Mouse (Mus musculus) hindbrain, embryonic 16.5 days (tissue): Measurements from ENCODE around the gene Zfp385b. TPM values are rescaled to one million over a fixed set of nuclear protein-coding genes. Genes with fewer than 3 reads are reported as not detected.

Experiments used
- ATAC-seq: fragments of 200-750 bp; cut with Nextera tagmentation; 2 replicates; pipeline ENCODE4 v1.8.0; 2017; ENCODE audit warnings: moderate TSS enrichment, moderate library complexity
- H3K27ac ChIP-seq: fragments of 300-500 bp; sonication (generic); 2 replicates; pipeline ENCODE4 v1.5.1; 2014; ENCODE audit warnings: low read depth, mild to moderate bottlenecking, control low read depth, low read length, moderate library complexity
- H3K27me3 ChIP-seq: fragments of 300-500 bp; sonication (generic); replicated peaks from 2 replicates; pipeline ENCODE4 v1.6.1; 2014; ENCODE audit warnings: low read length; ENCODE audit not compliant: control insufficient read depth, insufficient read depth
- H3K36me3 ChIP-seq: fragments of 300-500 bp; sonication (generic); 2 replicates; pipeline ENCODE4 v1.6.1; 2014; ENCODE audit warnings: mild to moderate bottlenecking, low read length, moderate library complexity, mixed read lengths; ENCODE audit not compliant: control insufficient read depth, insufficient read depth
- H3K4me1 ChIP-seq: fragments of 300-500 bp; sonication (generic); 2 replicates; pipeline ENCODE4 v1.6.1; 2014; ENCODE audit warnings: low read depth, low read length; ENCODE audit not compliant: control insufficient read depth, insufficient read depth
- H3K4me2 ChIP-seq: fragments of 300-500 bp; sonication (generic); 2 replicates; pipeline ENCODE4 v1.6.1; 2014; ENCODE audit warnings: mild to moderate bottlenecking, low read length, control low read depth, moderate library complexity
- H3K4me3 ChIP-seq: fragments of 300-500 bp; sonication (generic); 2 replicates; pipeline ENCODE4 v1.5.1; 2014; ENCODE audit warnings: mild to moderate bottlenecking, low read length, control low read depth, moderate library complexity
- H3K9ac ChIP-seq: fragments of 300-500 bp; sonication (generic); 2 replicates; pipeline ENCODE4 v1.6.1; 2014; ENCODE audit warnings: low read depth, mild to moderate bottlenecking, control low read depth, low read length, moderate library complexity
- H3K9me3 ChIP-seq: fragments of 300-500 bp; sonication (generic); 2 replicates; pipeline ENCODE4 v1.6.1; 2014; ENCODE audit warnings: mild to moderate bottlenecking, low read length, moderate library complexity; ENCODE audit not compliant: control insufficient read depth
- WGBS: fragments of 180-500 bp; shearing (Covaris S2); extraction: QIAGEN DNeasy Blood & Tissue Kit; methylation state at CpG from one replicate; pipeline ENCODE4 v1.1.7; 2014; 5-methylcytosine and 5-hydroxymethylcytosine counted together
- polyA plus RNA-seq: library from polyadenylated mRNA; unstranded; fragments of >200 nt; fragmentation: Nextera tagmentation; extraction: Ambion mirVana; gene quantifications from 2 replicates; pipeline ENCODE4 v1.2.1, GENCODE M21; 2015

Zfp385b gene
- polyA plus RNA-seq, 1 experiment from 2014 or later: 17.4 TPM

DNA sequence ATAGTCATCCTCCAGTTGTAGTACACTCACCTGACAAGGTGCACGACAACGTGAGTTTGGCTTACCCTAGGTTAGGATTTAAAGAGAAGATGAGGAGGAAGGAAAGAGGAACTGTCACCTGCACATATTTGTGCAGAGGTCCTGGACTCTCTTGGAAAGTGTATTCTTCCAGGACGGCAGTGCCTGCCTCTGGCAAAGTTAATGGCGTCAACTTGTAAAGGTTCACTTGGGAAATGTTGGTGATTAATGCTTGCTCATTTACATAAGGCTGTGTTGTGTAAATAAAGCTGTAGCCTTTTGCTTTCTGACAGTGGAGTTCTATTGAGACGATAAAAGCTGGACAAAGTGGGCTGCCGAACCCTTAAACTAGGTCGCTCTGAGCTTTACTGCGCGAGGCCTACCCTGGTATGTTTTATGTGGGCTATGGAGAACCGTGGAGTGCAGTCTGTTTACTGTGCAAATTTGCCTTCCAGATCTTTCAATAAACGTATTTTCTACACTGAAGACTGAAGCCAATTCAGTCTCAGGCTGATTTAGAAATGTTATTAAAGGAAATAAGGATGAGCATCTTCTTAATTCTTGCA is 347.1 kb downstream of the Zfp385b start:
- ATAC-seq: 0 out of 2 replicates have a peak, but pooled peaks have one; percentile 48
- H3K9ac ChIP-seq: no peak overlapping the region

GRCm38 (mm10) chr2:77470716-77471115 is 348.7 kb downstream of the Zfp385b start:
- no peak for ATAC-seq
- Histone ChIP-seq H3K4me1 (0 out of 2 replicates have a peak, but pooled peaks cover 2% of the 10 kb centered on the region), H3K27me3 (no peaks in the 10 kb centered on the region), H3K9ac (no peak overlapping the region), H3K36me3 (no peaks in the 10 kb centered on the region), H3K4me3 (no peak overlapping the region), H3K9me3 (no peaks in the 10 kb centered on the region; the same call in 1 of the 2 replicates), H3K27ac (no peak overlapping the region), H3K4me2 (no peak overlapping the region)
- WGBS: 77% methylated on average over 7 of the region's 7 CpGs

More for the DNA sequence above, 347.1 kb downstream of the Zfp385b start:
- H3K4me2 ChIP-seq: no peak overlapping the region
- H3K4me1 ChIP-seq: 0 out of 2 replicates have a peak, but pooled peaks cover 2% of the 10 kb centered on the region
- no peaks in the 10 kb centered on the region for H3K27me3 ChIP-seq
- H3K4me3 ChIP-seq: no peak overlapping the region
- H3K27ac ChIP-seq: no peak overlapping the region
- H3K36me3 ChIP-seq: no peaks in the 10 kb centered on the region
- WGBS: 50% methylated on average over 11 of the region's 11 CpGs
- H3K9me3 ChIP-seq: no peaks in the 10 kb centered on the region; the same call in 1 of the 2 replicates

- Histone ChIP-seq H3K4me2 (no peak overlapping the region), H3K9ac (no peak overlapping the region), H3K36me3 (no peaks in the 10 kb centered on the region), H3K4me3 (no peak overlapping the region), H3K9me3 (no peaks in the 10 kb centered on the region), H3K4me1 (no peaks in the 10 kb centered on the region), H3K27me3 (no peaks in the 10 kb centered on the region), H3K27ac (no peak overlapping the region)
- ATAC-seq: no peak
- WGBS: 94% methylated on average over 10 of the region's 10 CpGs
Measured at GRCm38 (mm10) chr2:77461413-77461812, 358.0 kb downstream of the Zfp385b start.

GRCm38 (mm10) chr2:77460011-77460410 is 359.4 kb downstream of the Zfp385b start:
- Histone ChIP-seq H3K4me3 (no peak overlapping the region), H3K4me1 (no peaks in the 10 kb centered on the region), H3K27me3 (no peaks in the 10 kb centered on the region), H3K4me2 (no peak overlapping the region), H3K9ac (no peak overlapping the region), H3K27ac (no peak overlapping the region), H3K36me3 (no peaks in the 10 kb centered on the region), H3K9me3 (no peaks in the 10 kb centered on the region)
- WGBS: 88% methylated on average over 6 of the region's 6 CpGs
- ATAC-seq: no peak

DNA sequence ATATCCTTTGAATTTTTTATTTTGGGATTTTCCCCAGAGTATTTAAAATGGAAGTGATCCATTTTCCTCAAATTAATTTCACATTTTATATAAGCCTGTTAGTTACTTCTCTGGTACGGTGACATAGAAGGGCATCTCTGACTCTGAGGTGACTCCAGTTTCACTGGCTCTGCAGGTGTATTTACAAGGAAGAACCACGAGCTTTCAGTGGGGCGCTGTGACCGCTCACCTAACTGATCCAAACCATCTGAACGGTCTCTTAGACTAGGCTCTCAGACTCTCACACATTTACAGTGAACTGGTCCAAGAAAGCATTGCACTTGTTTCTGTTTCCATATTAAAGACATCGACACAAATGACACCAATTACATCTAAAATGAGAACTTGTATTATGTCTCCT is 361.0 kb downstream of the Zfp385b start:
- H3K27ac ChIP-seq: no peak overlapping the region
- H3K27me3 ChIP-seq: no peaks in the 10 kb centered on the region
- no peak overlapping the region for H3K4me3 ChIP-seq
- no peak overlapping the region for H3K4me2 ChIP-seq
- no peak for ATAC-seq
- no peaks in the 10 kb centered on the region for H3K36me3 ChIP-seq
- no peaks in the 10 kb centered on the region for H3K9me3 ChIP-seq
- WGBS: 88% methylated on average over 6 of the region's 6 CpGs
- H3K9ac ChIP-seq: no peak overlapping the region
- no peaks in the 10 kb centered on the region for H3K4me1 ChIP-seq

DNA sequence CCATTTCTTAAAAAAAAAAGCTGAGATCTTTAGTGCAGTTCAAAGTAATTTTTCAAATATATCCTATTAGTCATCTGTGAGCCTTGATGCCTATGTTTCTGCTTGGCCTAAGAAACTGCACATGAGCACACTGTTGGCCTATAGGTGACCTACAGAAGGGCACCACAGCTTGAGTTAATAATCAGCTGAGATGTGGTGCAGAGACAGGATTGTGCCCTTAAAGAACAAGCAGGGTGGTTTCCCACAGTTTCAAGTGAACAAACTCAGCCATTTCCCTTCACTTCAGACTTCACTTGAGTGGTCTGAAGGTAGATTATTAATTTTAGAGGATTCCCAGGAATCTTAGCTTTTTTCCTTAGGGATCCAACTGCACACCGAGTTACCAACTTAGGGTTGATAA is 362.3 kb downstream of the Zfp385b start:
- Histone ChIP-seq H3K9ac (no peak overlapping the region), H3K4me3 (no peak overlapping the region), H3K36me3 (no peaks in the 10 kb centered on the region), H3K4me2 (no peak overlapping the region), H3K4me1 (no peaks in the 10 kb centered on the region), H3K9me3 (no peaks in the 10 kb centered on the region), H3K27ac (no peak overlapping the region), H3K27me3 (no peaks in the 10 kb centered on the region)
- 83% methylated on average over 1 of the region's 1 CpGs for WGBS
- no peak for ATAC-seq

DNA sequence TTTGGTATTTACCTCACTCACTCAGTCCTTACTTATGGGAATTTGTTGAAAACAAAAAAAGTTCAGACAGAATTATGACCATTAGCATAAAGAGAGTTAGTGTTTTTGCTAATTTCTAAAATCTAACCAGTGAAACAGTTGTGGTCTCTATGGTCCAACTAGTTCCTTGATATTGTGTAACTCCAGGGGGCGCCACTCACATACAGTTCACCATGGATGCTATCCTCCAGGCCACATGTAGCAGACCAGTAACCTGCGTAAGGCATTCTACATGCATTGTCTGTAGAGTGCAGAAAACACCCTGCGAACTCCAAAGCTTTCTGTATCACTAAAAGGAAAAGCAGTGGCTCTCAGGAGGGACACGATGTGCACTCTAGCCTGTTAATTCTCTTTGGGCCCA is 362.8 kb downstream of the Zfp385b start:
- H3K27ac ChIP-seq: no peak overlapping the region
- ATAC-seq: peak; percentile 58; the same call in 1 of the 2 replicates
- no peak overlapping the region for H3K4me2 ChIP-seq
- no peaks in the 10 kb centered on the region for H3K4me1 ChIP-seq
- H3K4me3 ChIP-seq: no peak overlapping the region
- no peak overlapping the region for H3K9ac ChIP-seq
- H3K36me3 ChIP-seq: no peaks in the 10 kb centered on the region
- no peaks in the 10 kb centered on the region for H3K27me3 ChIP-seq
- WGBS: 45% methylated on average over 4 of the region's 4 CpGs
- no peaks in the 10 kb centered on the region for H3K9me3 ChIP-seq

DNA sequence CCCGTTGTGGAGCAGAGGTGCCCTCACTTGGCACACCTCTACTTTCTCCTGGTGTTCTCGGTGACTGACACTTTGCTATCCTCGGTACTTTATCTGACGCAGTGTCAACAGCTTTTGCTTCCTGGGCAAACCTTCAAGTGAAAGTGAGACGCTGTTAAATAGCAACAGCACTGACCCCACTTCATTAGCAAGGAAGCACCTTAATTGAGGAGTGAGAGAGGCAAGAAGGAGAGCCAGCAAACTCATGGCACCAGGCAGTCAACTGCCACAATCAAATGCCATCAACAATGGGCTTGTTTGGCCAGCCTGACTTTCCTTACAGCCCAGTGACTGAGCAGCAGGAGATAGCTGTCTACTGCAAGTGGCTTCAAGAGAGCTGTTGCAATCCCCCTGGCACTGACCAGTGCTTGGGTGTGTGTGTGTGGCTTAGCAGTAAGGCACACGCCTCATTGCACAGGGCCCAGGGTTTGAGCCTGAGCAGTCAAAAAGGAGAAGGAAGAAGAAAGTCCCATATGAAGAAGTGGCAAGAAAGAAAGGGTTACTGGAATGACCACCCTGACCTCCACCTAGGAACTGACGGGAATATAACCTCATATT is 365.0 kb downstream of the Zfp385b start:
- no peak overlapping the region for H3K4me3 ChIP-seq
- H3K4me1 ChIP-seq: no peaks in the 10 kb centered on the region
- WGBS: 87% methylated on average over 7 of the region's 7 CpGs
- no peaks in the 10 kb centered on the region for H3K27me3 ChIP-seq
- no peaks in the 10 kb centered on the region for H3K9me3 ChIP-seq
- H3K27ac ChIP-seq: no peak overlapping the region
- no peak overlapping the region for H3K4me2 ChIP-seq
- ATAC-seq: no peak
- H3K9ac ChIP-seq: no peak overlapping the region
- H3K36me3 ChIP-seq: no peaks in the 10 kb centered on the region

DNA sequence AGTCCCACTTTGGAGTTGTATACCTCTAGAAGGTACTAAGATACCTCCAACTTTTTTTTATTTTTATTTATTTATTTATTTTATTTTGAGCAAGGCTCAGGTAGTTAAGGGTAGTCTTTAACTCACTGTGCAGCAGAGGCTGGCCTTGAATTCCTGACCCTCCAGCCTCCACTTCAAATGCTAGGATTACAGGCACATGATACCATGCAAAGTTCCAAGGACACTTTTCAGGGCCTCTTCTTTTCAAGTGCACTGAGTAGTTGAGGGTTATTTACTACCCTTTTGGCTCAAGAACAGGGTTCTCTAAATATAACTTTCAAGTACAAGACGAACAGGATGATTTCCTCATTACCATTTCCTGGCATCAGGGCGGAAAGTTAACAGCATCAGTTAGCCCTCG is 365.7 kb downstream of the Zfp385b start:
- no peak overlapping the region for H3K4me2 ChIP-seq
- H3K4me3 ChIP-seq: no peak overlapping the region
- H3K27ac ChIP-seq: no peak overlapping the region
- no peak for ATAC-seq
- no peaks in the 10 kb centered on the region for H3K27me3 ChIP-seq
- H3K36me3 ChIP-seq: no peaks in the 10 kb centered on the region
- no peak overlapping the region for H3K9ac ChIP-seq
- H3K4me1 ChIP-seq: 0 out of 2 replicates have a peak, but pooled peaks cover under 1% of the 10 kb centered on the region
- WGBS: 84% methylated on average over 3 of the region's 3 CpGs
- no peaks in the 10 kb centered on the region for H3K9me3 ChIP-seq
